Mouse (Mus musculus) lung, adult 2 months (tissue): Measurements from ENCODE around the gene Crybb1.

Experiments used
- CTCF ChIP-seq: fragments of 200-500 bp; IDR thresholded peaks from 2 replicates; pipeline ENCODE4 v1.5.1; 2011; ENCODE audit warnings: mild to moderate bottlenecking, low read length, control low read depth; ENCODE audit not compliant: insufficient read depth
- POLR2A ChIP-seq: fragments of 200-500 bp; IDR thresholded peaks from 2 replicates; pipeline ENCODE4 v1.6.1; 2011; ENCODE audit warnings: low read depth, mild to moderate bottlenecking, control low read depth, low read length, borderline replicate concordance; ENCODE audit errors: extremely low read depth

DNA sequence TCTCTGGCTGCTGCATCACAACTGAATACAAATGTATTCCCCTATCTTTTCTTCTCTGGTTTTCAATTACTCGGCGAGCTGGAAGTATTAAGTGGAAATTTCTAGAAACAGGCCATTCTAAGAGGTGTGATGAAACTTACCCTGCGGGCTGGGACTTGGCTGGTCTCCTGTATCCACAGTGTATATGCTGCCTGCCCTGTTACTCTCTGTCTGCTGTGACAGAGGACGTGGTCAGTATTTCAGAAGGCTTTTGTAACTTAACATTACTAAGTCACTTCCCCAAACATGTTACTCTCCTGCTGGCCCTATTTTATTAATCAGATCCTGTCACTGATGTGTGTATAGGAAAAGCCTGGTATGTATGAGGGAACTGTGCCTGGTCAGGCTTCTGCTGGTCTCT is 26.1 kb downstream of the Crybb1 start:
- no peak for TF ChIP-seq CTCF
- no peak for TF ChIP-seq POLR2A
